Mouse (Mus musculus): ENCODE results near the gene Cep70.

GRCm38 (mm10) chr9:99340126-99340525 lies 97.0 kb downstream of the Cep70 start:
- TF ChIP-seq POLR2A (IDR thresholded peaks at IDR 0.05; ENCODE audit: extremely low read depth, insufficient read depth, low read length) = no peak
- no peak for TF ChIP-seq CTCF (IDR thresholded peaks at IDR 0.05; ENCODE audit: low read depth, low read length)

Data from liver, adult 2 months (tissue).